Mouse (Mus musculus) brain, embryonic 14.5 days (tissue): ENCODE data around the gene Rad51d.

Source experiments
- CTCF ChIP-seq: fragments of 200-500 bp; IDR thresholded peaks from 2 replicates; pipeline ENCODE4 v1.5.1; 2012; ENCODE audit warnings: inconsistent platforms, mild to moderate bottlenecking, moderate library complexity, borderline replicate concordance; ENCODE audit not compliant: insufficient read depth, insufficient read length; ENCODE audit errors: extremely low read depth
- POLR2A ChIP-seq: fragments of 200-500 bp; IDR thresholded peaks from 2 replicates; pipeline ENCODE4 v1.6.1; 2012; ENCODE audit warnings: mild to moderate bottlenecking, inconsistent platforms, borderline replicate concordance; ENCODE audit not compliant: poor library complexity, insufficient read depth, insufficient read length, severe bottlenecking; ENCODE audit errors: extremely low read depth

DNA sequence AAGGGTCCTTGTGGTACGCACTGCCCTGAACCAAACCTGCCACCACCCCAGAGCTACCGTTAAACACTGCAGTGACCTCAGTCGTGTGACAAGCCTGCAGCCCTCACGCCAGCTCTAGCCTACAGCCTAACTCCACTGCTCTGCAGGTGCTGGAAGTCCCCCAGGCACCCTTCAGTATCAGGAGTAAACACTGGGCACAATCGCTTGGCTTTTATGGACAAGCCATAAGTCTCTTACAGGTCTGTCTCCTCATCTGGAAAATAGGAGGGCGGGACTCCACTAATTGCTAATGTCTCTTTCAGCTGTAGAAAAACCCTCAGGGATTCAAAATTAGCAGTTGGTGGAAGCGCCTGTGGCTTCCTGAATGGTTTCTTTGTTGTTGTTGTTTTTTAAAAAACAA lies 53.2 kb downstream of the Rad51d start:
- TF ChIP-seq CTCF (no peak), POLR2A (no peak)
